Mouse (Mus musculus) testis, postnatal 10 days (tissue): ENCODE measurements around the gene Olfr517.

ENCODE experiments used
- DNase-seq: peaks from one replicate; pipeline ENCODE4 v3.0.0; 2021; ENCODE audit warnings: low spot score

Gene Olfr517

DNA sequence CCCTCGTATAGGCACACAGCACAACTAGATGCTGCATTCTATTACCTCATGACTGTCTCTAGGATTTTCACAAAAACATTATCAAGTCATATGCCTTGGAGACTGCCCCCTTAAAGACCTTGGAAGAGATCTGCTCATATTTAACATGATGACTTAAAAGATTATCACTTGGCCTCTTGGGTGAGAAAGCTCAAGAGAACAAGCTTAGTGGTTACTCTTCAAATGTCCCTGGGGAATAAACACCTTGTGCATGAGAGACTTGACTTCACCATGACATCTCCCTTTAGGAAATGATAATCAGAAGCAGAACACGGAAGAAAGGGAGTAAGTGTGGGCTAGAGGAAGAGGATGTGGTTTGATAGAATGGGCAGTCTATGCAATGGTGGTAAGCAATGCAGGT is at the start of gene Olfr517:
Gene Olfr517, minus strand, starts transcription at position 101 of the 400 bp plus-strand sequence.
- no peak for DNase-seq

GRCm38 (mm10) chr7:108903969-108904368 is 31.8 kb upstream of the Olfr517 start:
- no peak for DNase-seq

DNA sequence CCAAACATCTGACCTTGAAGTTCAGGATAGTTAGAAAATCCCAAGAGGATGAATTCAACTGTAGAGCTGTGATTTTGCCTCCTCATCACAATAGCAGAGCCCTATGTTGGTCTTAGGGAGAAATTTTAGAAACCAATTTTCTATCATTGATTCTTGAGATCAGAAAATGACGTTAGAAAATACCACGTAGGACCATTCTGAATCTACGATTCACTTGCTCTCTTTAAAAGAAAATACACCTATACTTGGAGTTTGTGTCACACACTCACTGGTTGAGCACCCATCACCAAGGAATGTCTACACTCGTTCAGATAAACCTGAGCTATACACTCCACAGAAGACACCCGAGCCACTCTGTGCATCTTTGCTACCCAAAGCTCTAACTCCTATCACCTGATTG is 22.1 kb upstream of the Olfr517 start, which contains the start of gene Olfr519:
Gene Olfr519, minus strand, starts transcription at position 101 of the 400 bp plus-strand sequence.
- no peak for DNase-seq

DNA sequence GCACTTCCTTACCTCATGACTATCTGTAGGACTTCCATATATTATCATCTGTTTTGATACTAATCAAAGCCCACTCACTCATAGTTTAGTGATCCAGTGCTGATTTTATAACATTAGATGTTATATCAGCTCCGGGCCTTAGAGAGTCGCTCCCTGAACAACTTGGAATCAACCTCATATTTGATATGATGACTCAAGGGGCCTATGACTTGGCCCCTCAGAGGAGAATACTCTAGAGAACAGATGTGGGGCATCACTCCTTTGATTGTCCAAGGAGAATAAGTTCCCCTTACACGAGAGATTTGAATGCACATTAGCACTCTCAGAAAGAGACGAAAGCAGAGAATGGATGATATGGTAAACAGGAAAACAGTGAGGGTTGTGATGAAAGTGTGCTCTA is 12.7 kb upstream of the Olfr517 start, which contains the start of gene Olfr518:
Gene Olfr518, minus strand, starts transcription at position 101 of the 400 bp plus-strand sequence.
- DNase-seq: no peak

DNA sequence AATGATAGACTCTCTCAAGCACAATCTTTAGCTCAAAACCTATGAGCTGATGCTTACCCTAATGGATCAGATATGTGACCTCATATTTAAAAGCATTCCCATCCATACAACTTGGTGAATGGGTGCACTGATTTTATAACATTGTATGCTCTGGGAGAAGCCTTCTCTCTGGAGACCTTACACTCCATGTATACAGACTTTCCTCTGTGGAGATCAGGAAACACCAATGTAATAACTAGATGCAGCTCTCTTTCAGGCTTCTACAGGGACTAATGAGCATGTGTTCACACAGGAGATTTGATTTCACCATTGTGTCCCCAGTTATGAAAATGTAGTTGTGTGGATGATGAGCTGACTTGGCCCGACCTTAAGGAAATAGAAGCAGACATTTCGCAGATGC is 21.8 kb downstream of the Olfr517 start, which contains the start of gene Olfr516:
Gene Olfr516, minus strand, starts transcription at position 101 of the 400 bp plus-strand sequence.
- no peak for DNase-seq

DNA sequence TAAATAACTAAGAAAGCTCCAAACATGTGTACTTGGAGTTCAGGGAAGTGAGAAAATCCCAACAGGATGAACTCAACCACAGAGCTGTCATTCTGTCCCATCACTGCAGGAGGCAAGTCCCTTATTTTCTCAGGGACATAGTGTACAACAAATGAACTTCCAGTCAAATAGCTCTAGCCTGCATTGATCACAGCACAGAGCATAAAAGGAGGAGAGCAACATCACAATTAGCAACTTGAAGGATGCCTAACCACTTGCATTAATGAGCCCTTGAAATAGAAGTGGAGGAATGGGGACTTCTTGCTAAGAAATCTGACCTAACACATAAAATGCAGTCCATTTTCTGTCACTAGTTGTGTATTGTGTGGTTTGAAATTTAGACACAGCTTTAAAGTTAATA is 46.3 kb downstream of the Olfr517 start, which contains the start of gene Olfr514:
Gene Olfr514, minus strand, starts transcription at position 101 of the 400 bp plus-strand sequence.
- no peak for DNase-seq
